Mouse (Mus musculus) layer of hippocampus, adult 8-10 months (tissue): ENCODE data around the gene Rars2. TPM values are rescaled to one million over a fixed set of nuclear protein-coding genes. Genes with fewer than 3 reads are reported as not detected.
"Not testable (repeated sequence)": the region's sequence is repeated elsewhere in the genome, so short reads cannot be mapped to it uniquely, and the experiment has no call there.

Source experiments
- DNase-seq, 2 experiments: peaks; one replicate each; pipeline ENCODE4 v3.0.0; 2022; ENCODE audit warnings: low spot score in 2 of 2
- total RNA-seq, 4 experiments: library from RNA; stranded (reverse); gene quantifications; 2 replicates each; pipeline ENCODE4 v1.2.4; 2022

Rars2 gene
- 10 to 100 TPM; 22.2 to 35.8 (median 28.1) TPM for total RNA-seq

- DNase-seq = peak; percentile 81 to 90
These were observed at the start of gene Rars2, which contains the start of gene Orc3 for GRCm38 (mm10) chr4:34614630-34615094. Gene Rars2 (plus strand): TSS chr4:34614957. Gene Orc3 (minus strand): TSS chr4:34614944.

GRCm38 (mm10) chr4:34566226-34566625 is 48.5 kb upstream of the Rars2 start:
- no peak for DNase-seq

GRCm38 (mm10) chr4:34572876-34573275 is 41.9 kb upstream of the Rars2 start:
- DNase-seq = no peak

- DNase-seq = no peak
These were observed 37.7 kb upstream of the Rars2 start for GRCm38 (mm10) chr4:34577028-34577427.

GRCm38 (mm10) chr4:34579215-34579614 is 35.5 kb upstream of the Rars2 start:
- no peak for DNase-seq

- DNase-seq = not testable (repeated sequence)
These were observed 33.3 kb upstream of the Rars2 start for GRCm38 (mm10) chr4:34581489-34581888.

- no peak for DNase-seq
These were observed 32.8 kb upstream of the Rars2 start for GRCm38 (mm10) chr4:34581990-34582389.

- DNase-seq = no peak
These were observed 32.3 kb upstream of the Rars2 start for GRCm38 (mm10) chr4:34582476-34582875.

- no peak for DNase-seq
These were observed 31.3 kb upstream of the Rars2 start for GRCm38 (mm10) chr4:34583427-34583826.

GRCm38 (mm10) chr4:34584871-34585607 is 29.7 kb upstream of the Rars2 start:
- no peak for DNase-seq

- no peak for DNase-seq
These were observed 11.6 kb upstream of the Rars2 start for GRCm38 (mm10) chr4:34603123-34603522.

- no peak for DNase-seq
These were observed 8.1 kb upstream of the Rars2 start for GRCm38 (mm10) chr4:34606658-34607057.

GRCm38 (mm10) chr4:34613571-34614145 is 1.1 kb upstream of the Rars2 start:
- no peak for DNase-seq

- no peak for DNase-seq
These were observed 546 bp downstream of the Rars2 start for GRCm38 (mm10) chr4:34615303-34615702.

- DNase-seq = no peak
These were observed 1.4 kb downstream of the Rars2 start for GRCm38 (mm10) chr4:34616146-34616545.

GRCm38 (mm10) chr4:34625556-34625955 is 10.8 kb downstream of the Rars2 start:
- DNase-seq = no peak

GRCm38 (mm10) chr4:34626401-34626800 is 11.6 kb downstream of the Rars2 start:
- DNase-seq = no peak

GRCm38 (mm10) chr4:34629956-34630355 is 15.2 kb downstream of the Rars2 start:
- DNase-seq = no peak

- DNase-seq = no peak
These were observed 19.4 kb downstream of the Rars2 start for GRCm38 (mm10) chr4:34634129-34634528.

GRCm38 (mm10) chr4:34636036-34636435 is 21.3 kb downstream of the Rars2 start:
- no peak for DNase-seq

- no peak for DNase-seq
These were observed 22.6 kb downstream of the Rars2 start for GRCm38 (mm10) chr4:34637386-34637785.

GRCm38 (mm10) chr4:34637851-34638250 is 23.1 kb downstream of the Rars2 start:
- DNase-seq = peak in 1 of 2 experiments; percentile 34
